Mouse (Mus musculus) stomach, embryonic 14.5 days (tissue): ENCODE measurements around the gene Dusp13. TPM values are rescaled to one million over a fixed set of nuclear protein-coding genes. Genes with fewer than 3 reads are reported as not detected.

ENCODE experiments used
- ATAC-seq: fragments of 200-750 bp; cut with Nextera tagmentation; 2 replicates; pipeline ENCODE4 v1.8.0; 2017; ENCODE audit warnings: low read depth, moderate TSS enrichment; ENCODE audit not compliant: insufficient number of reproducible peaks, insufficient read depth, low FRiP score
- H3K27ac ChIP-seq: fragments of 300-500 bp; sonication (generic); 2 replicates; pipeline ENCODE4 v1.5.1; 2014; ENCODE audit warnings: mild to moderate bottlenecking, low read length, moderate library complexity, mixed read lengths
- H3K27me3 ChIP-seq: fragments of 300-500 bp; sonication (generic); 2 replicates; pipeline ENCODE4 v1.6.1; 2014; ENCODE audit warnings: low read length, control low read depth, mixed read lengths; ENCODE audit not compliant: control insufficient read depth, insufficient read depth
- H3K36me3 ChIP-seq: fragments of 300-500 bp; sonication (generic); 2 replicates; pipeline ENCODE4 v1.6.1; 2014; ENCODE audit warnings: mild to moderate bottlenecking, control low read depth, low read length, moderate library complexity, mixed read lengths; ENCODE audit not compliant: control insufficient read depth, insufficient read depth
- H3K4me1 ChIP-seq: fragments of 300-500 bp; sonication (generic); 2 replicates; pipeline ENCODE4 v1.6.1; 2014; ENCODE audit warnings: low read length, control low read depth, mixed read lengths; ENCODE audit not compliant: control insufficient read depth, insufficient read depth
- H3K4me2 ChIP-seq: fragments of 300-500 bp; sonication (generic); replicated peaks from 2 replicates; pipeline ENCODE4 v1.6.1; 2014; ENCODE audit warnings: low read depth, low read length, control low read depth
- H3K4me3 ChIP-seq: fragments of 300-500 bp; sonication (generic); 2 replicates; pipeline ENCODE4 v1.5.1; 2014; ENCODE audit warnings: low read depth, low read length, control low read depth
- H3K9ac ChIP-seq: fragments of 300-500 bp; sonication (generic); replicated peaks from 2 replicates; pipeline ENCODE4 v1.6.1; 2014; ENCODE audit warnings: low read depth, mild to moderate bottlenecking, control low read depth, low read length, moderate library complexity, mixed read lengths
- H3K9me3 ChIP-seq: fragments of 300-500 bp; sonication (generic); 2 replicates; pipeline ENCODE4 v1.6.1; 2016; ENCODE audit warnings: low read depth, low read length, control low read depth; ENCODE audit not compliant: control insufficient read depth
- WGBS: fragments of 180-500 bp; shearing (Covaris S2); extraction: QIAGEN DNeasy Blood & Tissue Kit; methylation state at CpG from one replicate; pipeline ENCODE4 v1.1.7; 2014; 5-methylcytosine and 5-hydroxymethylcytosine counted together
- polyA plus RNA-seq: library from polyadenylated mRNA; unstranded; fragments of >200 nt; fragmentation: Nextera tagmentation; extraction: Ambion mirVana; gene quantifications from 2 replicates; pipeline ENCODE4 v1.2.1, GENCODE M21; 2014

Dusp13 gene
- polyA plus RNA-seq, 1 experiment from 2014 or later = not detected

DNA sequence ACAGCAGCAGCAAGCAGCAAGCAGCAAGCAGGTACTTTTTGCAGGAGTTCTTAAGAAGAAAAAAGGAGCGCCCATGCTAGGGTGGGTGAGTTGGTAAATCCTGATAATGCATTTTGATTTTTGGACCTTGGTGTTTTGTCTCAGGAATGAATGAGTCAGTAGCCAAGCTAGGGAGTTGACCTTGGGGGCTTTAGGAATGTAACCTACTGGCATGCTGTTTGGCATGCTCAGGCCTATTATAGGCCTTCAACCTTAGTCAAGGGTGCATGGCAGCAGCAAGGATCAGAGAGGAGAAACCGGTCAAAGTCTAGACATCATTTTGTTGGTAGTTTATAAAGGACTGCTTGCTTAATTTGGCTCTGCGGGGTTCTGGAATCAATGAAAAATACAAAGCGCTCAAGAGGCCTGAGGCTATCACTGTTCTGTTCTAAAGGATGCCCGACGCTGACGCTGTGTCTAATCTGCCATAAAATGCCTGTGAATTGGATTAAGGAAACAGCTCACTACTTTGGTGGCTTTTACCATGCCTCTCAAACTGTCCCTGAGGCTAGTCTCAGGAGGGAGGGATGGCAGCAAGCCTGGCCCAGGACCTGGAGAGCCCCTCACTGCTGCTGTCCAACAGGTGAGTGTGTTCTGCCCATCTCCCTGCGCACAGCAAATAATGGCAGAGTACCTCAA, 28.8 kb downstream of the Dusp13 start:
- H3K36me3 ChIP-seq = no peaks in the 10 kb centered on the region
- no peaks in the 10 kb centered on the region for H3K27me3 ChIP-seq
- H3K27ac ChIP-seq = no peak overlapping the region
- no peak overlapping the region for H3K4me3 ChIP-seq
- no peak overlapping the region for H3K9ac ChIP-seq
- H3K4me2 ChIP-seq = no peak overlapping the region
- H3K9me3 ChIP-seq = no peaks in the 10 kb centered on the region
- no peak for ATAC-seq
- no peaks in the 10 kb centered on the region for H3K4me1 ChIP-seq
- WGBS = 86% methylated on average over 8 of the region's 8 CpGs

DNA sequence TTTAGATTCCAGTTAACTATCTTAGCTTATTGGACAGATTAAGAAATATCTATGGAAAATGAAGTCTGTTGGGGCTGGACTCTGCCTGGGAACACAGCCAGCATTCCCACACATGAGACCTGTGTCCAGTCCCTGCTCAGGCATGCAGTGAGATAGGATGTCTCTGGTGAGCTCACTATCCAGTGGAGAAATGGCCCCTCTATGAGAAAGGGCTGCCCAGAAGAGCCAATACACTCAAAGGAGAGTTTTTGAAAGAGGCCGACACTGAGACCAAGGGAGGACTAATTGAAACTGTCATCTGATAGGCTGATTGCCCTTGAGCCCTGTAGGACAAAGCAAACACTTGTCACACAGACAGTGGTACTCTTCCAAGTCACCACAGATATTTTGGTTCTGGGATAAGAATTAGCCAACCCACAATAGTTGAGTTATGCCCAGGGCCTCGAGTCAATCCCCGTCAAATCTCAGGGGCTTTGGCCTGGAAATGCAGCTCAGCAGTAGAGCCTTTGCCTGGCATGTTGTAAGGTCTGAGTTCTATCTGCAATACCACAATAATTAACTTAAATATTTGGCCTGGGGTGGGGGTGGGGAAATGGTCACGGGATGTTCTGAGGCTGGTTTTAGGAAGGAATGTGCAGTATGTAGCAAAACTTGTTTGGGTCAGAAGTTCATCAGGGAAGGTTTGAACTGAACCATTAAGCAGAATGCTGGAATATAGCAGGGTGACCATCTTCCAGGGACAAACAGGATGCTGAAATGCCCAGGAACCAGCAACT, 30.4 kb downstream of the Dusp13 start:
- Histone ChIP-seq H3K27me3 (no peaks in the 10 kb centered on the region), H3K4me1 (no peaks in the 10 kb centered on the region), H3K27ac (no peak overlapping the region), H3K4me3 (no peak overlapping the region), H3K4me2 (no peak overlapping the region), H3K9me3 (no peaks in the 10 kb centered on the region), H3K36me3 (no peaks in the 10 kb centered on the region), H3K9ac (no peak overlapping the region)
- WGBS = 72% methylated on average over 4 of the region's 4 CpGs
- ATAC-seq = no peak

DNA sequence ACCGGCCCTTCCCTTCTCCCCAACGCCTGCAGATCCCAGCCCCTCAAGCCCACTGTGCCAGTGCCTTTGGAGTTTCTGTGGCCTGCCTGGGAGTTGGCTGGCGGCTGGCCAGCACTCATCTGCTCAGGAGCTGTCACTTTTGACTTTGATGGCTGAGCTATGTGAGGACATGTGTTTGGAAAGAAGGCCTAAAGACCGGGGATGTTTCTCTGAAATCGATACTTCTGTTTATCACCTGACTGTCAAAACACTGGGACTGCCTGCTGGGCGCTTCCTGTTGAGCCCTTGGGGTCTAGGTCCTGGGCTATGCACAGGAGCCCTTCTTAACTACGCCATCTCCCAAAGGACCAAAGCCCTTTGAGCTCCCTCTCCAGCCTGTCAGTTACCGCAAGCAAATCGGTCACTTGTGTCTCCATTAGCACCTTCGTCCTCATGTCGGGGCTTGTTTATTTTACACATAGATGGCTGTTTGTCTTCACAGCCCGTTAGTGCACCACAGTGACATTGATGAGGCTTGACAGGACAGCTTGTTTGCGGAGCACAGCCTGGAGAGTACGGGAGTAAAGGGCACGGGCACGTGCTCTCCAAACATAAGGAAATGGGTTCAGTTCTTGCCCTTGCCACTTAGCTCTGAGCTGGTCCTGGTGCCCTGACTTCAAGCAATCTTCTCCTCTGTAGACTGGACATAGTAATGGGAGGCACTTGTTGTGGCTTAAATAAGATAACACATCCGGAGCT, 31.2 kb downstream of the Dusp13 start:
- no peak overlapping the region for H3K9ac ChIP-seq

DNA sequence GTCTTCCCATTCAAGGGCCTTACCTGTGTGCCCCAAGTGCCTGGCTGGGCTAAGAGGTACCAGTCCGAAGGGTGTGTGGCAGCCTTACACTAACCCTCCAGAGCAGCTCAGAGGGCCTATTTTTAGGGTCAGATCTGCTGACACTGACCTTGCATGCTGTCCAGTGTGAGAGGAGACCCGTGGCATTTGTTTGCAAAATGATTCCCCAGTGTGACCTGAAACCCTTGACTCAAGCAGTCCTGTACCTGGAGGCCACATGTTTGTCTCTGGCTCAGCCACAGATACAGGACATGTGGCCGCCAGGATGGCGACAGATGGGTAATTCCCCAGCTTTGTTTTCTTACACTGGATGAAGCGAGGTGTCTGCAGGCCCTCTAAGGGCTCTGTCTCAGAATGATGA, 36.5 kb downstream of the Dusp13 start, which contains the start of gene Dupd1:
Dupd1 (minus strand) TSS at position 91 of the 400 bp plus-strand sequence.
- Histone ChIP-seq H3K9ac (no peak within 1 kb of the TSS), H3K27me3 (no peaks in the 10 kb centered on the region), H3K4me1 (no peaks in the 10 kb centered on the region), H3K27ac (no peak within 1 kb of the TSS), H3K36me3 (no peaks in the 10 kb centered on the region), H3K4me3 (no peak within 1 kb of the TSS), H3K9me3 (no peaks in the 10 kb centered on the region), H3K4me2 (no peak within 1 kb of the TSS)
- 67% methylated on average over 5 of the region's 5 CpGs for WGBS
- no peak for ATAC-seq

More for the DNA sequence above, 31.2 kb downstream of the Dusp13 start:
- Histone ChIP-seq H3K36me3 (no peaks in the 10 kb centered on the region), H3K4me1 (no peaks in the 10 kb centered on the region), H3K27me3 (no peaks in the 10 kb centered on the region), H3K27ac (no peak overlapping the region), H3K9me3 (no peaks in the 10 kb centered on the region), H3K4me2 (no peak overlapping the region), H3K4me3 (no peak overlapping the region)
- no peak for ATAC-seq
- WGBS = 18% methylated on average over 17 of the region's 17 CpGs

DNA sequence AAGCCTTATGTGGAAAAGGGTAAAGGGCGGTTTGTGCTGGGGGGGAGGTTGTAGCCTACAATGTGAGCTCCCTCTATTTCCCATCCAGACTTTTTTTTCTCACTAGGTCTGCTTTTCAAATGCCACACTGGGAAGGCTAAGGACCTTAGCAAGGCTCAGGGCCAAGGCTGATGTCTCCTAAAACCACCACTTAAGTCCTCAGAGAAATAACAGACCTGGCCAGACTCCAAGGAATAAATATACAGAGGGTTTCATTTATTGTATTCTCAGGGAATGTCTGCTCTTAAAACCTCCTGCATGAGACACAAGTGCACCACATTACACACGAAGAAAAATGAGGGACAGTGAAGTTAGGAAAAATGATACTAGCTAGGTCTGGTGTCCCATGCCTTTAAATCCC, 39.8 kb downstream of the Dusp13 start:
- H3K27me3 ChIP-seq = no peaks in the 10 kb centered on the region
- H3K27ac ChIP-seq = no peak overlapping the region
- H3K4me3 ChIP-seq = no peak overlapping the region
- no peak overlapping the region for H3K9ac ChIP-seq
- no peak for ATAC-seq
- no peak overlapping the region for H3K4me2 ChIP-seq
- H3K36me3 ChIP-seq = no peaks in the 10 kb centered on the region
- H3K9me3 ChIP-seq = no peaks in the 10 kb centered on the region
- H3K4me1 ChIP-seq = no peaks in the 10 kb centered on the region
- WGBS = 56% methylated on average over 2 of the region's 2 CpGs

DNA sequence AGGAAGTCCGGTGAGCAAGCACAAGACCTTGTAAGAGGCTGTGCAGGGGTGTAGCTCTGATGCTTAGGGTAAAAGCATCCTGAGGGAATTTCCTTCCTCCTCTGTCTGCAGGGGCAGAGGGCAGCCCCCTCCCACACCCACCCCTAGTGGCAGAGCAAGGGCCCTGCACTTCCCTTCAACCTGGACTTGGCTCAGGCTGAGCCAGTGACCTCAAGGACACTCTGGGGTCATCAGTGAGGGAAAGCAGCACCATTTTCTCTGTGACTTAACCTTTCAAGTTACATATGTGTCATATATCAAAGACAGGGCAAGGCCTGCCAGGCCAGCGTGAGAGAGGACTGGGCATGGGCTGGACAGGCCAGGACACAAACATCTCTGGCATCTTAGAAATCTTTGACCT, 41.4 kb downstream of the Dusp13 start:
- Histone ChIP-seq H3K9ac (no peak overlapping the region), H3K4me2 (no peak overlapping the region), H3K36me3 (no peaks in the 10 kb centered on the region), H3K4me1 (no peaks in the 10 kb centered on the region), H3K27me3 (no peaks in the 10 kb centered on the region), H3K4me3 (no peak overlapping the region), H3K9me3 (no peaks in the 10 kb centered on the region), H3K27ac (no peak overlapping the region)
- 49% methylated on average over 2 of the region's 2 CpGs for WGBS
- ATAC-seq = no peak

DNA sequence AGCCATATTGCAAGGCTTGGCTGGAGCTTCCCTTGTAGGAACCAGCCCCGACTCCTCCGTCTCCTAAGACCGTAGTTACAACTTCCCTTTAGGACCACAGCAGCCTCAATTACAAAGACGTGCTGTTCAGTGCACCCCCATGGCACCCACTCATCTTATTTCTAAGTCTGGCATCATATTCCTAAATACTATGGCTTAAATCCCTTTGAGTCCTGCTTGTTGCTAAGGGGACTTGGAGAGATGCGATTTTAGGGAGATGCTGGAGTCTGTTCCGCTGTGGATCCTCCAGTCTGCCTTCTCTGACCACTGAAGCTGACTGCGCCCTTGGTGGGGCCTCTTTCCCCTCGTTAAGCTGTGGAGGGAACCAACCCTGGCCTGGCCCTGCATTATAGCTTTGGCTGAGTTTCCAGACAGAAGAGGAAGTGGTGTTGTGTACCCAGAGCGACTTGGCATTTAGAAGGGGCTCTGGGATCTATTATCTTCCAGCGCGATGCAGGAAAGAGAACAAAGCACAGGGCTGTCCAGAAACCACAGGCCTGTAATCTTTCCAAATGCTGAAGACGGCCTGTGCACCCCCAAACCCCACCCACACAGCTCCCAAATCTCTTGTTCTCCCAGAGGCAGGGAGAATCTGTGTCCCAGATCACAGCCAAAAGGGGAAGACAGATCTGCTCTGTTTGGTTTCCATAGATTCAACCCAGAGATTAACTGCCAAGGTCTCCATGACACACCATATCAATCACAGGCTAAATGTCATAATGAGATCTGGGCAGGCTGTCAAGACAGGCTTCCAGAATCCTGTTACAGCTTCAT, 44.0 kb downstream of the Dusp13 start:
- WGBS = 54% methylated on average over 12 of the region's 12 CpGs
- Histone ChIP-seq H3K27ac (peak overlapping the region; percentile 24; the same call in 1 of the 2 replicates), H3K36me3 (no peaks in the 10 kb centered on the region), H3K9me3 (no peaks in the 10 kb centered on the region), H3K4me2 (no peak overlapping the region), H3K4me3 (no peak overlapping the region), H3K27me3 (no peaks in the 10 kb centered on the region), H3K4me1 (no peaks in the 10 kb centered on the region), H3K9ac (no peak overlapping the region)
- ATAC-seq = no peak; the same call in 1 of the 2 replicates

DNA sequence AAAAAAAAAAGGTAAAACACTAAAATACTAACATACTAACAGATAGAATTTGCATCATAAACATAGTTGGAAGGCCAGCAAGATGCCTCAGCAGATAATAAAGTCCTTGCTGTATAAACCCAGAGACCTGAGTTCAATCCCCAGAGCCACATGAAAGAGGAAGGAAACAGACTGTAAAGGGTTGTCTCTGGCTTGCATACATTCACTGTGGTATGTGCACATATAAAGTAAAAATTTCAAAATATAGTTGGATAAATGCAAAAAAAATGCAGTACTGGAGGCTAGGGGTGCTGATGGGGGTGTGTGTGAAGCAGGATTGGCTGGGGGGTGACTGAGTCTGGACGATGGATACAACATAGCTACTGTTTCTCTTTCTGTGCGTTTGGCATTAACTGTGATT, 45.5 kb downstream of the Dusp13 start:
- Histone ChIP-seq H3K4me3 (no peak overlapping the region), H3K27ac (no peak overlapping the region), H3K4me2 (no peak overlapping the region), H3K9me3 (no peaks in the 10 kb centered on the region), H3K9ac (no peak overlapping the region), H3K27me3 (no peaks in the 10 kb centered on the region), H3K36me3 (no peaks in the 10 kb centered on the region), H3K4me1 (no peaks in the 10 kb centered on the region)
- no peak for ATAC-seq
- 88% methylated on average over 2 of the region's 2 CpGs for WGBS
